Mouse (Mus musculus): ENCODE data around the gene Akap13. TPM values are rescaled to one million over a fixed set of nuclear protein-coding genes. Genes with fewer than 3 reads are reported as not detected.

The Akap13 gene
- total and polyA plus RNA-seq, 3 experiments = 16.8 to 72.0 (median 64.1) TPM

GRCm38 (mm10) chr7:75750581-75750980 is 295.2 kb downstream of the Akap13 start:
- intact Hi-C loops (cut with DNase I) = no loop called here
- Histone ChIP-seq H3K27ac (no peak overlapping the region), H3K27me3 (ENCODE audit: control insufficient read depth, insufficient read depth, low read length) (no peaks in the 10 kb centered on the region), H3K79me2 (replicated peaks; ENCODE audit: control insufficient read depth, insufficient read depth, low read length) (no peaks in the 10 kb centered on the region), H3K4me3 (no peak overlapping the region), H3K36me3 (ENCODE audit: control insufficient read depth, insufficient read depth, low read length) (no peaks in the 10 kb centered on the region; the same call in 1 of the 2 replicates), H3K9ac (ENCODE audit: low read depth, low read length) (no peak overlapping the region), H3K4me1 (ENCODE audit: control insufficient read depth, insufficient read depth, low read length) (no peaks in the 10 kb centered on the region; the same call in 1 of the 2 replicates)
- 77% methylated on average over 9 of the region's 9 CpGs for WGBS
- no peak for DNase-seq
- TF ChIP-seq POLR2A (IDR thresholded peaks at IDR 0.05; ENCODE audit: insufficient read depth, low read depth, low read length) = no peak
- no peak for TF ChIP-seq EP300 (IDR thresholded peaks at IDR 0.05; ENCODE audit: insufficient read depth, low read depth, low read length)
- TF ChIP-seq CTCF (IDR thresholded peaks at IDR 0.05) = no peak

GRCm38 (mm10) chr7:75751161-75751803 is 295.9 kb downstream of the Akap13 start:
- DNase-seq = no peak
- 76% methylated on average over 14 of the region's 14 CpGs for WGBS
- Histone ChIP-seq H3K36me3 (ENCODE audit: control insufficient read depth, insufficient read depth, low read length) (no peaks in the 10 kb centered on the region; the same call in 1 of the 2 replicates), H3K9ac (ENCODE audit: low read depth, low read length) (no peak overlapping the region), H3K27me3 (ENCODE audit: control insufficient read depth, insufficient read depth, low read length) (no peaks in the 10 kb centered on the region), H3K27ac (no peak overlapping the region), H3K79me2 (replicated peaks; ENCODE audit: control insufficient read depth, insufficient read depth, low read length) (no peaks in the 10 kb centered on the region), H3K4me1 (ENCODE audit: control insufficient read depth, insufficient read depth, low read length) (no peaks in the 10 kb centered on the region; the same call in 1 of the 2 replicates), H3K4me3 (no peak overlapping the region)
- intact Hi-C loops (cut with DNase I) = no loop called here
- TF ChIP-seq CTCF (IDR thresholded peaks at IDR 0.05) (no peak), EP300 (IDR thresholded peaks at IDR 0.05; ENCODE audit: insufficient read depth, low read depth, low read length) (no peak), POLR2A (IDR thresholded peaks at IDR 0.05; ENCODE audit: insufficient read depth, low read depth, low read length) (no peak)

GRCm38 (mm10) chr7:75752442-75753191 is 297.3 kb downstream of the Akap13 start:
- H3K36me3 ChIP-seq (ENCODE audit: control insufficient read depth, insufficient read depth, low read length) = no peaks in the 10 kb centered on the region; the same call in 1 of the 2 replicates
- H3K4me3 ChIP-seq = no peak overlapping the region
- H3K27me3 ChIP-seq (ENCODE audit: control insufficient read depth, insufficient read depth, low read length) = no peaks in the 10 kb centered on the region
- no peaks in the 10 kb centered on the region; the same call in 1 of the 2 replicates for H3K4me1 ChIP-seq (ENCODE audit: control insufficient read depth, insufficient read depth, low read length)
- TF ChIP-seq POLR2A (IDR thresholded peaks at IDR 0.05; ENCODE audit: insufficient read depth, low read depth, low read length) (no peak), EP300 (IDR thresholded peaks at IDR 0.05; ENCODE audit: insufficient read depth, low read depth, low read length) (no peak), CTCF (IDR thresholded peaks at IDR 0.05) (peak; percentile 38)
- WGBS = 70% methylated on average over 22 of the region's 22 CpGs
- no peak overlapping the region; the same call in 1 of the 2 replicates for H3K27ac ChIP-seq
- DNase-seq = peak in 1 of 2 experiments; percentile 20
- H3K79me2 ChIP-seq (replicated peaks; ENCODE audit: control insufficient read depth, insufficient read depth, low read length) = no peaks in the 10 kb centered on the region
- intact Hi-C loops (cut with DNase I) = no loop called here
- H3K9ac ChIP-seq (ENCODE audit: low read depth, low read length) = no peak overlapping the region

GRCm38 (mm10) chr7:75753192-75753783 is 298.0 kb downstream of the Akap13 start:
- Histone ChIP-seq H3K4me1 (ENCODE audit: control insufficient read depth, insufficient read depth, low read length) (no peaks in the 10 kb centered on the region; the same call in 1 of the 2 replicates), H3K27me3 (ENCODE audit: control insufficient read depth, insufficient read depth, low read length) (no peaks in the 10 kb centered on the region), H3K27ac (no peak overlapping the region), H3K36me3 (ENCODE audit: control insufficient read depth, insufficient read depth, low read length) (no peaks in the 10 kb centered on the region; the same call in 1 of the 2 replicates), H3K9ac (ENCODE audit: low read depth, low read length) (no peak overlapping the region), H3K4me3 (no peak overlapping the region), H3K79me2 (replicated peaks; ENCODE audit: control insufficient read depth, insufficient read depth, low read length) (no peaks in the 10 kb centered on the region)
- TF ChIP-seq CTCF (IDR thresholded peaks at IDR 0.05) (no peak), POLR2A (IDR thresholded peaks at IDR 0.05; ENCODE audit: insufficient read depth, low read depth, low read length) (no peak), EP300 (IDR thresholded peaks at IDR 0.05; ENCODE audit: insufficient read depth, low read depth, low read length) (no peak)
- intact Hi-C loops (cut with DNase I) = no loop called here
- no peak for DNase-seq
- 66% methylated on average over 12 of the region's 12 CpGs for WGBS

GRCm38 (mm10) chr7:75754587-75755499 is 299.5 kb downstream of the Akap13 start:
- intact Hi-C loops (cut with DNase I) = no loop called here
- no peaks in the 10 kb centered on the region; the same call in 1 of the 2 replicates for H3K36me3 ChIP-seq (ENCODE audit: control insufficient read depth, insufficient read depth, low read length)

More at GRCm38 (mm10) chr7:75754587-75755499, 299.5 kb downstream of the Akap13 start:
- Histone ChIP-seq H3K9ac (ENCODE audit: low read depth, low read length) (no peak overlapping the region), H3K79me2 (replicated peaks; ENCODE audit: control insufficient read depth, insufficient read depth, low read length) (no peaks in the 10 kb centered on the region), H3K27ac (no peak overlapping the region), H3K4me1 (ENCODE audit: control insufficient read depth, insufficient read depth, low read length) (no peaks in the 10 kb centered on the region; the same call in 1 of the 2 replicates), H3K4me3 (no peak overlapping the region), H3K27me3 (ENCODE audit: control insufficient read depth, insufficient read depth, low read length) (no peaks in the 10 kb centered on the region)
- no peak for DNase-seq
- WGBS = 67% methylated on average over 8 of the region's 8 CpGs
- TF ChIP-seq POLR2A (IDR thresholded peaks at IDR 0.05; ENCODE audit: insufficient read depth, low read depth, low read length) (no peak), EP300 (IDR thresholded peaks at IDR 0.05; ENCODE audit: insufficient read depth, low read depth, low read length) (no peak), CTCF (IDR thresholded peaks at IDR 0.05) (no peak)

Measured in heart, adult 2 months (tissue).